Mouse (Mus musculus) c-Kit-negative CD71-positive TER-119-positive erythroid progenitor cells, embryonic 14.5 days (primary cell): ENCODE data around the gene Dbn1.
A peak's percentile ranks its signal among the peaks of the same experiment; 100 is the strongest.

ENCODE experiments used
- DNase-seq: peaks from one replicate; pipeline ENCODE4 v3.0.0-alpha.2; 2013; ENCODE audit warnings: low read depth, low spot score

Dbn1 gene

GRCm38 (mm10) chr13:55487578-55488498 is at the start of gene Dbn1:
TSS of gene Dbn1 (minus strand) at chr13:55488111.
- DNase-seq = no peak

- DNase-seq = peak; percentile 98
Observed at GRCm38 (mm10) chr13:55536194-55537175, 48.6 kb upstream of the Dbn1 start, which contains the start of gene Ddx41. TSS of gene Ddx41 (minus strand) at chr13:55536658.

DNA sequence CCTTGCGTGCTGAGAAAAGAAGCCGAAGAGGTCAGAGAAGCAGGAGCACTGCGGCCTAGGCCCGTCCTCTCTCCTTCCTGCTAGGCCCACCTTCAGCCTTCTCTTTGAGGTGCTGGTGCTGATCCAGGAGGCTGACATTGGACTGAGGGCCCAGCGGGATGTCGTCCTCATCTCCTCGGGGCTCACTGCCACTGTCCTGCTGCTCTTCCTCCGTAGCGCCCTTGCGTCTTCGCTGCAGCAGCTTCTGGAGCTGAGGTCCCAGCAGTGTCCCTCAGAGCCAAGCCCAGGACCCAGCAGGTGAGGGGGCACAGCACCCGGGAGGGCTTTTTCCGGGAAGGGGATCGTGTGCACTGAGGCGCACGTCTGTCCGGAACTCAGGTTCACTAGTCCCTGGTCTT is 47.9 kb upstream of the Dbn1 start:
- no peak for DNase-seq

DNA sequence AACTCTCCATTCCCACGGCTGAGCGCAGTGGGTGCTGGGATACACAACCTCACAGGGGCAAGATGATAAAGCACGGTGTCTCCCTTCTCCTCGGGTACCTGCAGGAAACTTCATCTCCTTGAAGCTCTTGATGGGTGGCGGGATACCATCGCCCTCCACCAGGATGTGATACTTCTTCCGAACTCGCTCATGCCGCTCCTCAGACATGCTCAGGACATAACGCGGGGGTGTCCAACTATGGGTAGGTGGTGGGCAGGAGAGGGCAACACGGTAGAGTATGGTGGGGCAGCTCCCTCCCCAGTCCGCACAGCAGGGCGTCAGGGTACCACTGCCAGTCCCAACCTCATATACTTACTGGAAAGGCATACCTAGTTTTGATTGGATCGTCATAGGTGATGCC is 47.3 kb upstream of the Dbn1 start:
- DNase-seq = no peak

DNA sequence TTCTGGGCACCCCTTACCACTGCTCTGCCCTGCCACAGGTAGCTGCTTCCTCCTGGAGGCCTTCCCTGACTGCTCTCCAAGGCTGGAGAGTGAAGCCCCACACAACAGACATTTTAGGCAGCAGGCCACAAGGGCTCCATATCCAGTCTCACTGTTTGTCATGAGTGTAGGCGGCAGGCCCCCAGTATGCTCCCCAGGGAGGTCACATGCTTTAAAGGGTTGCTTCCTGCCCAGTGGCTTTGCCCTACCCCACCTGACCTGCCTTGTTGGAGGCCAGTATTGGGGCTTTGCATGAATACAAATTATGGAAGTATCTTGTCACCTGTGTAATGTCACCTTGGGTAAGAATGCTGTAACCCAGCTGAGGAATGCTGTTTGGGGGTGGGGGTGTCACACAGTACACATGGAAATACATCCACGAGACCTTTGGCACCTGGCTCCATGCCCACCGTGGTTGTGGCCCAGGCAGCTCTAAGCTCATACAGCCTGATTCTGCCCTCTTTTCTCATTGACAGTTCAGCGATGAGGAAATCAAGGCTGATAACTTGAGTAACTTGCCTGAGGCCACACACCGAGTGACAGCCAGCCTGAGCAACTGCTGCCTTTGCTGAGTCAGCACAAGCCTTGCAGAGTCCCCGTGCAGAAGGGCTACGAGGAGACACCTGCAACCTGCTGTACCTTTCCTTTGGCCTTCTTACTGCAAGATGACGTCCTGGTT is 41.4 kb upstream of the Dbn1 start, which contains the start of gene Dok3:
TSS of gene Dok3 (minus strand) at position 99 of the 718 bp plus-strand sequence.
- no peak for DNase-seq

DNA sequence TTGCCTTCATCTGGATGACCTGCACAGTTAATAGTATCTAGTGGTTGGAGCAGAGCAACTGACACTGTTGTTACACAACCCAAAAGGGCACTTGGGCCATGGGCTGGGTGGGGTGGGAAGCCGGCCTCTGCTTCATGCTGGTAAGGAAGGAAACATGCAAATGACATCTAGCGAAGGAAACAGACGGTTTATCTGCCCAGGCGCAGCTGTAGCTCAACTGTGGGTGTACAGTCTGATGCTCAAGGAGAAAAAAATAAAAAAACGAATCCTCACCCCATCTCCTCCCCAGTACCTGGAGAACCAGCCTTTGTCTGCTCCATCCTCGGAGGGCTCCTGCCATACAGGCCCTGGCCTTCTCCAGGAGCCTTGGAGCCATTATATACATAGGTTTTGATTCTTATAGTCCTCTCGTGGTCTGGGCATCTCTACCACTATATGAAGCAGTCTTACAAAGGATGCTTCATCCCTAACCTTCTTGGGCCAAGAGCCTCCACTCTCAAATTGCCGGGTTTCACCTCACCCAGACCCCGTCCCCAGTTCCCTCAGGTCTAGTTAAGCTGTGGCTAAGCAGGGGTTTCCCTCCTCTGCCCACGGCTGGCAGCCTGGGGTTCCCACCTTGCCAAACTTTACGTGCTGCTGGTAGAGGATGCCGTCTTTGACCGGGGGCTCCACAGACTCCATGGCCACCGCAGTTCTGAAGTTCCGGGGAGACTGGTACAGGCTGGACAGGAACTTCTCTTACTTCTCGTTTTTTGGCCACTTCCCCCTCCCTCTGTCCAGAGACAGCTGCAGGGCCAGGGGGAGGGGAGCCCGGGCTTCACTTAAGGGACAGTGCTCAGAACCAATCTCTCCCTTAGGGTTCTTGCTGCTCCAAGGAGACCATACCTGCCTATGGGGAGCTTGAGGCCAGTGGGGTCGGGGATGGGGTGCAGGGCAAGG is 40.2 kb upstream of the Dbn1 start:
- no peak for DNase-seq

DNA sequence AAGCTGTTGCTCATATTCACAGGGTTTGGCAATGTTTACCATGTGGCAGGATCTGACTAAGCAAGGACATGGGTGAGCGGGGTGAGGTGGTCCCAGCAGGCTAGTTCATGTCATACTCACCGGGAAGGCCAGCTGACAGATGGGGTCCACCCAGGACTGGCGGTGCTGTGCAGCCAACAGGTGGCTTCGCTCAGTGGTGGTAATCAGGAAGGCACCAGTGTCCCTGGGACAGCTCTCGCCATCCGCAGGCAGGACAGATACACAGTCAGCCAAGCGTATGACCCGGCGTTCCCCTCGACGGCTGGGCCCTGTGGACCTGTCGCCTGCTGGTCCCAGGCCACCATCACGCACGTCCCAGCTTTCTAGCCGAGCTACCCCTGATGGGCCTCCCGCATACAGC is 39.3 kb upstream of the Dbn1 start:
- no peak for DNase-seq

DNA sequence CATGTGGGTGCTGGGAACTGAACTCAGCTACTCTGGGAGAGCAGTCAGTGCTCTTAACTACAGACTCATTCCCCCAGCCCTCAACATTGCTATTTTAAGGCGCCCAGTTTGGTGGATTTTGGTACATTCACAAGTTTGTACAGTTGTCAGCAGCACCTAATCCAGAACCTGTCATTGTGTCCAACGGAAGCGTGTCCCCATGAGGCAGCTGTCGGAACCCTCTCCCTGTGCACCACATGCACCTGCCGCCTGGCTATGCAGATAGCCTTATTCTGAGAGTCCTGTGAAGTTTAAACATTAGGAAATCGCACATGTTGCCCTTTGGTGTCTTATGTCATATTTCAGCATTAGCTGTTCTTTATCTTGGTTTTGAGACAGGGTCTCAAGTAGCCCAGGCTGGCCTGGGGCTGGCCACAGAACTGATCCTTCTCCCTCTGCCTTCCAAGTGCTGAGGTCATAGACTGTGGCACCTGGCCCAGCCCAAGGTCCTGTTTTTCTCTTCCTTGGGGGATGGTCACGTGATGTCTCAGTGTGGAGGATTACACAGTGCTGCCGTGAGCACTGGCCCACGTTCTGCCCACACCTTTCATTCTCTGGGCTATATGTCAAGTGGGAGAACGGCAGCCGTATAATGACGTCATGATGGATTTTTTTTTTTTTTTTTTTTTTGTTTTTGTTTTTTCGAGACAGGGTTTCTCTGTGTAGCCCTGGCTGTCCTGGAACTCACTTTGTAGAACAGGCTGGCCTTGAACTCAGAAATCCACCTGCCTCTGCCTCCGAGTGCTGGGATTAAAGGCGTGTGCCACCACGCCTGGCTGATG is 38.0 kb upstream of the Dbn1 start:
- no peak for DNase-seq

GRCm38 (mm10) chr13:55523951-55524600 is 36.2 kb upstream of the Dbn1 start:
- no peak for DNase-seq

GRCm38 (mm10) chr13:55523278-55523677 is 35.4 kb upstream of the Dbn1 start:
- no peak for DNase-seq

GRCm38 (mm10) chr13:55522730-55523129 is 34.8 kb upstream of the Dbn1 start:
- DNase-seq = no peak

- DNase-seq = no peak
Observed at GRCm38 (mm10) chr13:55519606-55520005, 31.7 kb upstream of the Dbn1 start.

- DNase-seq = peak; percentile 72
Observed at GRCm38 (mm10) chr13:55516955-55517354, 29.0 kb upstream of the Dbn1 start.

- DNase-seq = no peak
Observed at GRCm38 (mm10) chr13:55513828-55514227, 25.9 kb upstream of the Dbn1 start.

- DNase-seq = peak; percentile 62
Observed at GRCm38 (mm10) chr13:55513111-55513748, 25.3 kb upstream of the Dbn1 start, which contains the start of gene Pdlim7. TSS of gene Pdlim7 (minus strand) at chr13:55513676.

- no peak for DNase-seq
Observed at GRCm38 (mm10) chr13:55512379-55513031, 24.6 kb upstream of the Dbn1 start.

DNA sequence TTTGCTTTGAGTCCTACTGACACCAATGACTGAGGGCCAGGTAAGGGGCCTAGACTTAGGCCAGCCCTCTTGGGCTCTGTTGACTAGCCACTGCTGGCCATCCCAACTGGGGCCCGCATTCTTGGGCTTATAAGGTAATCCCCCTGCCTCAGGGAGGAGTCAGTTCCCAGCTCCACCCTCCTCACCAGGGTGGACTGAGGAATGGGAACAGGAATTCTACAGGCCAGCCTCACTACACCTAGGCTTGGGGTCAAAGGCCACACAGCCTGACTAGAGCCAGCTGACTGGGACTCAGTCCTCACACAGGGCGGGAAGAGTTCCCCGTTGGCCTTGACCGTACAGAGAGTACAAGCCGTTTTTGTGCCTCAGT is 23.6 kb upstream of the Dbn1 start:
- no peak for DNase-seq
